15 mouse cellular contexts compared by ENCODE assay signal in the genomic region with DNA sequence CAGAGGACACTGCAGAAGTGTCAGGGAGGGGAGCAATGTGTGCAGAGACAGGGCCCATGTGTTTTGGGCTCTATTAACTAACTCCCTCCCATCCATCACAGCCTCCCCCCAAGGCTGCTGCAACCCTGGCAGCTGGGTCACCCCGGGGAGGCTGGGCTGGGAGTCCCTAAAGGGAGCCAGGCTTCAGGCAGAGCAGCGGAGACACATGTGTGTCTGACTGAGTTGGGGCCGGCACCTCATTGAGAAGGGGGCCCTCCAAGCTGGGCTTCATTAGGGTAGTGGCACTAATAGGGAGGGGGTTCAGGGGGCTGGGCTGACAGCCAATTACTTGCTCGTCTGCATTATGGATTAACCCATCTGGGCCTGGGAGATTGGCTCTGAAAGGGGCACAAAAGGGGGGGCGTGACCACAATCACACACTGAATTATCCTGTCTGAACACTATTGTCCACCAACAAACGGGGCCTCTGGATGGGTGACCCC. TPM values are rescaled to one million over a fixed set of nuclear protein-coding genes. Genes with fewer than 3 reads are reported as not detected.
DNase-seq lines count a peak whose midpoint lies in the region; ATAC-seq and TF ChIP-seq lines count a peak whose summit lies in the region.
"Had no signal": no experiment of that assay in that cellular context is flagged by ENCODE, and none has a peak within 500 bp of the region (broad histone marks: within the 10 kb centered on the region; RNA-seq: fewer than 3 reads in every experiment).

No protein-coding gene starts in this region.

- peak; percentile 44 for DNase-seq in testis, postnatal 10 days (ENCODE audit: low spot score)
- DNase-seq in testis, postnatal 14 days (ENCODE audit: low spot score), result no peak
- DNase-seq in layer of hippocampus, adult 18-20 months (ENCODE audit: low spot score in 2 of 2), result no peak
- no peak for DNase-seq in adipocyte (ENCODE audit: low spot score)
- DNase-seq: adrenal gland, adult 2 months; layer of hippocampus, postnatal 36 days; lung, postnatal 36 days; thymus, postnatal 4 days had no signal

- ATAC-seq in forebrain, embryonic 15.5 days (replicated peaks), result peak; percentile 74
- peak; percentile 24 for ATAC-seq in midbrain, embryonic 15.5 days (replicated peaks)
- no peak for ATAC-seq in intestine, postnatal 0 days
- ATAC-seq: Patski had no signal

- peak overlapping the region; percentile 73 for H3K27ac ChIP-seq in forebrain, embryonic 15.5 days (replicated peaks)
- no peak overlapping the region for H3K27ac ChIP-seq in midbrain, embryonic 15.5 days
- H3K27ac ChIP-seq in intestine, postnatal 0 days (ENCODE audit: low read depth, low read length), result no peak overlapping the region
- H3K27ac ChIP-seq: kidney, postnatal 0 days; limb, embryonic 15.5 days had no signal

- TF ChIP-seq CTCF in intestine, postnatal 0 days (IDR thresholded peaks at IDR 0.05; ENCODE audit: low read depth), result no peak

- no peak overlapping the region for H3K4me3 ChIP-seq in forebrain, embryonic 15.5 days
- no peak overlapping the region for H3K4me3 ChIP-seq in midbrain, embryonic 15.5 days
- H3K4me3 ChIP-seq in intestine, postnatal 0 days (ENCODE audit: low read depth, low read length), result no peak overlapping the region
- H3K4me3 ChIP-seq: limb, embryonic 15.5 days had no signal

- peaks cover 67% of the 10 kb centered on the region for H3K4me1 ChIP-seq in forebrain, embryonic 15.5 days
- H3K4me1 ChIP-seq in midbrain, embryonic 15.5 days, result peaks cover 58% of the 10 kb centered on the region
- H3K4me1 ChIP-seq in intestine, postnatal 0 days (replicated peaks; ENCODE audit: control insufficient read depth, insufficient read depth, low read length), result no peaks in the 10 kb centered on the region

- H3K4me2 ChIP-seq in forebrain, embryonic 15.5 days (replicated peaks), result no peak overlapping the region
- H3K4me2 ChIP-seq in midbrain, embryonic 15.5 days, result no peak overlapping the region
- H3K4me2 ChIP-seq in intestine, postnatal 0 days (replicated peaks; ENCODE audit: low read depth), result no peak overlapping the region
- H3K4me2 ChIP-seq: limb, embryonic 15.5 days had no signal

- no peak overlapping the region for H3K9ac ChIP-seq in forebrain, embryonic 15.5 days (replicated peaks)
- no peak overlapping the region for H3K9ac ChIP-seq in midbrain, embryonic 15.5 days
- H3K9ac ChIP-seq in intestine, postnatal 0 days (ENCODE audit: low read depth, low read length), result no peak overlapping the region
- H3K9ac ChIP-seq: limb, embryonic 15.5 days had no signal

- H3K27me3 ChIP-seq in forebrain, embryonic 15.5 days, result no peaks in the 10 kb centered on the region
- peaks cover 44% of the 10 kb centered on the region for H3K27me3 ChIP-seq in midbrain, embryonic 15.5 days (replicated peaks)
- H3K27me3 ChIP-seq in intestine, postnatal 0 days (replicated peaks; ENCODE audit: control insufficient read depth, insufficient read depth, low read length), result peaks cover 63% of the 10 kb centered on the region
- H3K27me3 ChIP-seq: Patski had no signal

- H3K36me3 ChIP-seq in forebrain, embryonic 15.5 days, result no peaks in the 10 kb centered on the region
- H3K36me3 ChIP-seq in midbrain, embryonic 15.5 days (replicated peaks), result no peaks in the 10 kb centered on the region
- no peaks in the 10 kb centered on the region for H3K36me3 ChIP-seq in intestine, postnatal 0 days (ENCODE audit: control insufficient read depth, insufficient read depth)
- H3K36me3 ChIP-seq: limb, embryonic 15.5 days had no signal

- no peaks in the 10 kb centered on the region for H3K9me3 ChIP-seq in forebrain, embryonic 15.5 days
- H3K9me3 ChIP-seq in midbrain, embryonic 15.5 days, result no peaks in the 10 kb centered on the region
- H3K9me3 ChIP-seq in intestine, postnatal 0 days (ENCODE audit: control insufficient read depth), result no peaks in the 10 kb centered on the region
- H3K9me3 ChIP-seq: limb, embryonic 15.5 days had no signal

- WGBS in forebrain, embryonic 15.5 days, result 0% methylated on average over 6 of the region's 6 CpGs
- WGBS in midbrain, embryonic 15.5 days, result 2% methylated on average over 6 of the region's 6 CpGs
- 23% methylated on average over 6 of the region's 6 CpGs for WGBS in intestine, postnatal 0 days

RNA-seq across cellular contexts. Expression of gene Robo3, which starts 21.0 kb away (rescaled TPM):
- polyA plus RNA-seq in forebrain, embryonic 15.5 days (2015; fragmentation: Nextera tagmentation; extraction: Ambion mirVana), result 1.6 and 3.1 TPM in 2 replicates
- 4.8 and 10.0 TPM in 2 replicates for polyA plus RNA-seq in midbrain, embryonic 15.5 days (2015; fragmentation: Nextera tagmentation; extraction: Ambion mirVana)
- total RNA-seq in layer of hippocampus, adult 18-20 months (2021), result 1 to 10 TPM; 7.2 to 8.9 TPM
- 0.07 TPM in 1 of 2 replicates, not detected in the other for polyA plus RNA-seq in intestine, postnatal 0 days (2015; fragmentation: Nextera tagmentation; extraction: Ambion mirVana)

RNA-seq across cellular contexts. Expression of gene Msantd2, which starts 35.1 kb away (rescaled TPM):
- 34.1 and 34.7 TPM in 2 replicates for polyA plus RNA-seq in forebrain, embryonic 15.5 days (2015; fragmentation: Nextera tagmentation; extraction: Ambion mirVana)
- 31.9 and 33.8 TPM in 2 replicates for polyA plus RNA-seq in midbrain, embryonic 15.5 days (2015; fragmentation: Nextera tagmentation; extraction: Ambion mirVana)
- total RNA-seq in layer of hippocampus, adult 18-20 months (2021), result 10 to 100 TPM; 22.9 to 23.1 TPM
- 7.4 and 8.8 TPM in 2 replicates for polyA plus RNA-seq in intestine, postnatal 0 days (2015; fragmentation: Nextera tagmentation; extraction: Ambion mirVana)

RNA-seq across cellular contexts. Expression of gene Robo4, which starts 52.4 kb away (rescaled TPM):
- 3.3 and 4.2 TPM in 2 replicates for polyA plus RNA-seq in forebrain, embryonic 15.5 days (2015; fragmentation: Nextera tagmentation; extraction: Ambion mirVana)
- 5.2 and 6.2 TPM in 2 replicates for polyA plus RNA-seq in midbrain, embryonic 15.5 days (2015; fragmentation: Nextera tagmentation; extraction: Ambion mirVana)
- 1 to 10 TPM; 4.6 to 5.9 TPM for total RNA-seq in layer of hippocampus, adult 18-20 months (2021)
- 6.6 and 7.1 TPM in 2 replicates for polyA plus RNA-seq in intestine, postnatal 0 days (2015; fragmentation: Nextera tagmentation; extraction: Ambion mirVana)
- total RNA-seq: CH12.LX had no signal
- polyA plus RNA-seq: Patski had no signal
